Mouse (Mus musculus) lung, postnatal 14 days (tissue): Measurements from ENCODE around the gene St7l.
"Not testable (repeated sequence)": the region's sequence is repeated elsewhere in the genome, so short reads cannot be mapped to it uniquely, and the experiment has no call there.

ENCODE experiments used
- DNase-seq: peaks from one replicate; pipeline ENCODE4 v3.0.0; 2021

Gene St7l

GRCm38 (mm10) chr3:104863786-104864650 is at the start of gene St7l, which contains the start of gene Capza1:
TSS of gene St7l (plus strand) at chr3:104864005.
TSS of gene Capza1 (minus strand) at chr3:104864505.
- peak; percentile 91 for DNase-seq

- no peak for DNase-seq
Observed at GRCm38 (mm10) chr3:104814746-104815145, 49.1 kb upstream of the St7l start.

- DNase-seq = no peak
Observed at GRCm38 (mm10) chr3:104815346-104815745, 48.5 kb upstream of the St7l start.

GRCm38 (mm10) chr3:104816130-104816529 is 47.7 kb upstream of the St7l start:
- no peak for DNase-seq

GRCm38 (mm10) chr3:104817481-104817990 is 46.3 kb upstream of the St7l start:
- peak; percentile 55 for DNase-seq

- peak; percentile 71 for DNase-seq
Observed at GRCm38 (mm10) chr3:104817991-104818748, 45.6 kb upstream of the St7l start, which contains the start of gene Mov10. TSS of gene Mov10 (minus strand) at chr3:104818563.

GRCm38 (mm10) chr3:104818749-104819134 is 45.1 kb upstream of the St7l start:
- no peak for DNase-seq

- DNase-seq = no peak
Observed at GRCm38 (mm10) chr3:104820426-104820825, 43.4 kb upstream of the St7l start.

- no peak for DNase-seq
Observed at GRCm38 (mm10) chr3:104822413-104822812, 41.4 kb upstream of the St7l start.

GRCm38 (mm10) chr3:104835797-104836196 is 28.0 kb upstream of the St7l start:
- DNase-seq = no peak

GRCm38 (mm10) chr3:104841049-104841448 is 22.8 kb upstream of the St7l start:
- DNase-seq = no peak

- no peak for DNase-seq
Observed at GRCm38 (mm10) chr3:104846601-104847000, 17.2 kb upstream of the St7l start.

- no peak for DNase-seq
Observed at GRCm38 (mm10) chr3:104854465-104854864, 9.3 kb upstream of the St7l start.

- DNase-seq = no peak
Observed at GRCm38 (mm10) chr3:104854866-104855265, 8.9 kb upstream of the St7l start.

GRCm38 (mm10) chr3:104856106-104856505 is 7.7 kb upstream of the St7l start:
- DNase-seq = no peak

GRCm38 (mm10) chr3:104858560-104858959 is 5.2 kb upstream of the St7l start:
- no peak for DNase-seq

- peak; percentile 91 for DNase-seq
Observed at GRCm38 (mm10) chr3:104864651-104865340, 991 bp downstream of the St7l start.

GRCm38 (mm10) chr3:104865341-104865788 is 1.6 kb downstream of the St7l start:
- DNase-seq = no peak

- not testable (repeated sequence) for DNase-seq
Observed at GRCm38 (mm10) chr3:104866674-104867073, 2.9 kb downstream of the St7l start.

GRCm38 (mm10) chr3:104869611-104870010 is 5.8 kb downstream of the St7l start:
- DNase-seq = no peak

- DNase-seq = no peak
Observed at GRCm38 (mm10) chr3:104888585-104888984, 24.8 kb downstream of the St7l start.

- DNase-seq = no peak
Observed at GRCm38 (mm10) chr3:104896141-104896540, 32.3 kb downstream of the St7l start.

- no peak for DNase-seq
Observed at GRCm38 (mm10) chr3:104901154-104901553, 37.3 kb downstream of the St7l start.
